Mouse (Mus musculus): ENCODE measurements around the gene Dnmt3b. TPM values are rescaled to one million over a fixed set of nuclear protein-coding genes. Genes with fewer than 3 reads are reported as not detected.

Dnmt3b gene
- total and polyA plus RNA-seq, 3 experiments, result 11.6 to 17.5 TPM; not detected in 1

DNA sequence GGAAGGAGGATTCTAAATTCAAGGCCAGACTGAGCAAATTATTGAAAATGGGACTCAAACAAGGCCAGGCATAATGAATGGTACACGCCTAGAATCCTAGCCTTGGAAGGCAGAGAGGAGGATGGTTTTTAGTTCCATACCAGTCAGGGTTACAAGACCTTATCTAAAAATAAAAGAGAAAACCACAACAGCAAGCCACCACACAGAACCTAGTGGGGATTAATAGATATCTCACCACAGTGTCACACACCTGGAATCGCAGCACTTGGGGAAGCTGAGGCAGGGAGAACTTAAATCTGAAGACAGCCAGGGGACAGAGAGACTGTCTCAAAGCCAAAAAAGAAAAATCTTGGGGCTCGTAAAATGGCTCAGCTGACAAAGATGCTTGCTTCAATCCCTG lies 18.3 kb upstream of the Dnmt3b start:
- H3K79me2 ChIP-seq (ENCODE audit: control insufficient read depth, insufficient read depth, low read length, poor library complexity), result peaks cover 9% of the 10 kb centered on the region
- peak; percentile 52 for DNase-seq (ENCODE audit: low read depth, low spot score)
- peaks cover 0 to 2% of the 10 kb centered on the region in 2 experiments; a peak in 3 of 4 replicates for H3K27me3 ChIP-seq (ENCODE audit: control insufficient read depth in 1 of 2, insufficient read depth in 2 of 2, low read length in 2 of 2)
- no peak overlapping the region for H3K4me3 ChIP-seq (ENCODE audit: control insufficient read depth in 1 of 2, insufficient read depth in 1 of 2, low read depth in 2 of 2, low read length in 2 of 2)
- TF ChIP-seq BHLHE40 (IDR thresholded peaks at IDR 0.05; ENCODE audit: borderline replicate concordance, low read depth, low read length), result peak; percentile 56; the same call in 1 of the 2 replicates
- peak; percentile 31; the same call in 1 of the 2 replicates for TF ChIP-seq MAFK (IDR thresholded peaks at IDR 0.05; ENCODE audit: borderline replicate concordance, low read depth, low read length)
- no peak for TF ChIP-seq JUND (IDR thresholded peaks at IDR 0.05; ENCODE audit: low read depth, low read length)
- TF ChIP-seq E2F4 (IDR thresholded peaks at IDR 0.05; ENCODE audit: borderline replicate concordance, low read depth, low read length), result no peak
- no peak for TF ChIP-seq HCFC1 (IDR thresholded peaks at IDR 0.05; ENCODE audit: low read depth, low read length)
- TF ChIP-seq ETS1 (IDR thresholded peaks at IDR 0.05; ENCODE audit: low read depth, low read length), result peak; percentile 57; the same call in 1 of the 2 replicates
- no peak for TF ChIP-seq POLR2A (IDR thresholded peaks at IDR 0.05; ENCODE audit: control insufficient read depth in 1 of 2, insufficient read depth in 1 of 2, low read depth in 1 of 2, low read length in 2 of 2, poor library complexity in 1 of 2)
- TF ChIP-seq RCOR1 (IDR thresholded peaks at IDR 0.05; ENCODE audit: low read depth, low read length), result peak; percentile 95
- no peak for TF ChIP-seq POLR2AphosphoS5 (IDR thresholded peaks at IDR 0.05; ENCODE audit: borderline replicate concordance, low read depth, low read length)
- peak; percentile 86 for TF ChIP-seq TCF12 (IDR thresholded peaks at IDR 0.05; ENCODE audit: low read depth, low read length)
- TF ChIP-seq MYC (IDR thresholded peaks at IDR 0.05; ENCODE audit: low read depth, low read length), result no peak
- TF ChIP-seq ZMIZ1 (IDR thresholded peaks at IDR 0.05; ENCODE audit: low read depth, low read length), result no peak
- no peak for TF ChIP-seq ELF1 (IDR thresholded peaks at IDR 0.05; ENCODE audit: low read depth, low read length)
- peak; percentile 52 to 78; a peak in 3 of 4 replicates for TF ChIP-seq EP300 (IDR thresholded peaks at IDR 0.05; ENCODE audit: low read depth in 1 of 2, low read length in 2 of 2)
- TF ChIP-seq MYB (IDR thresholded peaks at IDR 0.05; ENCODE audit: low read depth, low read length), result no peak
- no peak for TF ChIP-seq USF2 (IDR thresholded peaks at IDR 0.05; ENCODE audit: borderline replicate concordance in 1 of 2, insufficient read depth in 1 of 2, low read depth in 1 of 2, low read length in 2 of 2)
- TF ChIP-seq GATA1 (IDR thresholded peaks at IDR 0.05; ENCODE audit: low read depth, low read length), result peak; percentile 78
- TF ChIP-seq TAL1 (IDR thresholded peaks at IDR 0.05; ENCODE audit: low read length), result peak; percentile 75
- TF ChIP-seq SIN3A (IDR thresholded peaks at IDR 0.05; ENCODE audit: low read length), result no peak
- TF ChIP-seq POLR2AphosphoS2 (IDR thresholded peaks at IDR 0.05; ENCODE audit: low read length), result no peak
- TF ChIP-seq CHD2 (IDR thresholded peaks at IDR 0.05; ENCODE audit: low read length), result no peak
- H3K4me1 ChIP-seq (ENCODE audit: control insufficient read depth in 1 of 2, insufficient read depth in 2 of 2, low read length in 2 of 2), result peaks cover 3 to 12% of the 10 kb centered on the region in 2 experiments
- peaks cover 0 to 15% of the 10 kb centered on the region in 2 experiments; a peak in 2 of 4 replicates for H3K36me3 ChIP-seq (ENCODE audit: control insufficient read depth in 1 of 2, insufficient read depth in 2 of 2, low read length in 2 of 2)
- no peaks in the 10 kb centered on the region for H3K9me3 ChIP-seq (replicated peaks; ENCODE audit: insufficient read depth, low read length)
- no peak overlapping the region for H3K27ac ChIP-seq (ENCODE audit: control insufficient read depth, low read depth, low read length)
- no peak overlapping the region for H3K9ac ChIP-seq (ENCODE audit: control insufficient read depth, low read depth, low read length, poor library complexity, severe bottlenecking)

All from MEL (cell line).